Mouse (Mus musculus): ENCODE measurements around the gene St3gal5. TPM values are rescaled to one million over a fixed set of nuclear protein-coding genes. Genes with fewer than 3 reads are reported as not detected.
A peak's percentile ranks its signal among the peaks of the same experiment; 100 is the strongest.

St3gal5 gene
- total RNA-seq, 2 experiments from 2014 or later, result 93.2 to 93.9 TPM

GRCm38 (mm10) chr6:72162155-72162890 is 64.9 kb downstream of the St3gal5 start:
- no peak for DNase-seq (ENCODE audit: low spot score in 2 of 2)

- DNase-seq (ENCODE audit: low spot score in 2 of 2), result peak; percentile 93 to 94
Measured at GRCm38 (mm10) chr6:72164321-72165275, 67.2 kb downstream of the St3gal5 start.

GRCm38 (mm10) chr6:72165907-72166306 is 68.5 kb downstream of the St3gal5 start:
- no peak for DNase-seq (ENCODE audit: low spot score in 2 of 2)

- DNase-seq (ENCODE audit: low spot score in 2 of 2), result no peak
Measured at GRCm38 (mm10) chr6:72171391-72171790, 74.0 kb downstream of the St3gal5 start.

GRCm38 (mm10) chr6:72173350-72173749 is 76.0 kb downstream of the St3gal5 start:
- DNase-seq (ENCODE audit: low spot score in 2 of 2), result no peak

GRCm38 (mm10) chr6:72175419-72175818 is 78.0 kb downstream of the St3gal5 start:
- DNase-seq (ENCODE audit: low spot score in 2 of 2), result no peak

GRCm38 (mm10) chr6:72176004-72176403 is 78.6 kb downstream of the St3gal5 start:
- DNase-seq (ENCODE audit: low spot score in 2 of 2), result no peak

GRCm38 (mm10) chr6:72177417-72177816 is 80.0 kb downstream of the St3gal5 start:
- DNase-seq (ENCODE audit: low spot score in 2 of 2), result no peak

GRCm38 (mm10) chr6:72179006-72179405 is 81.6 kb downstream of the St3gal5 start:
- no peak for DNase-seq (ENCODE audit: low spot score in 2 of 2)

- no peak for DNase-seq (ENCODE audit: low spot score in 2 of 2)
Measured at GRCm38 (mm10) chr6:72179562-72180502, 82.4 kb downstream of the St3gal5 start.

GRCm38 (mm10) chr6:72184576-72184975 is 87.2 kb downstream of the St3gal5 start:
- DNase-seq (ENCODE audit: low spot score in 2 of 2), result no peak

- peak; percentile 86 to 89 for DNase-seq (ENCODE audit: low spot score in 2 of 2)
Measured at GRCm38 (mm10) chr6:72185893-72186490, 88.6 kb downstream of the St3gal5 start.

GRCm38 (mm10) chr6:72186809-72187208 is 89.4 kb downstream of the St3gal5 start:
- no peak for DNase-seq (ENCODE audit: low spot score in 2 of 2)

GRCm38 (mm10) chr6:72189061-72189863 is 91.9 kb downstream of the St3gal5 start:
- DNase-seq (ENCODE audit: low spot score in 2 of 2), result peak; percentile 49 to 50

GRCm38 (mm10) chr6:72190120-72190519 is 92.7 kb downstream of the St3gal5 start:
- DNase-seq (ENCODE audit: low spot score in 2 of 2), result no peak

- DNase-seq (ENCODE audit: low spot score in 2 of 2), result no peak
Measured at GRCm38 (mm10) chr6:72190577-72190976, 93.2 kb downstream of the St3gal5 start.

GRCm38 (mm10) chr6:72196660-72197059 is 99.3 kb downstream of the St3gal5 start:
- no peak for DNase-seq (ENCODE audit: low spot score in 2 of 2)

GRCm38 (mm10) chr6:72197515-72197914 is 100.1 kb downstream of the St3gal5 start:
- DNase-seq (ENCODE audit: low spot score in 2 of 2), result no peak

GRCm38 (mm10) chr6:72200595-72201256 is 103.3 kb downstream of the St3gal5 start:
- no peak for DNase-seq (ENCODE audit: low spot score in 2 of 2)

All from layer of hippocampus, postnatal 10 days (tissue).